Mouse (Mus musculus) cerebellum, postnatal 14 days (tissue): ENCODE measurements around the gene Pdhb.

Source experiments
- DNase-seq, 2 experiments: peaks; one replicate each; pipeline ENCODE4 v3.0.0; 2021; ENCODE audit warnings: mixed read lengths in 2 of 2

The Pdhb gene

DNA sequence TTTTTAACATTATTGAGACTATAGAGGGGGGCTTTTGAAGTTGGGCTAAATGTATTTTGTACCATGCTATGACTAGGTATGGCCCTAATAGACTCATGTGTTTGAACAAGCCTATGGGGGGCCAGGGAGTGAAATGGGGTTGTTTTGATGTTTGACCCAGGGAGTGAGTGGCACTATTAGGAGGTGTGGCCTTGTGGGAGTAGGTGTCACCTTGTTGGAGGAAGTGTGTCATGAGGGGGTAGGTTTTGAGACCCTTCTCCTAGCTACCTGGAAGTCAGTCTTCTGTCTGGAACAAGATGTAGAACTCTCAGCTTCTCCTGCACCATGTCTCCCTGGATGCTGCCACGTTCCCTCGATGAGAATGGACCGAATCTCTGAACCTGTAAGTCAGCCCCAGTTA is 17.7 kb upstream of the Pdhb start:
- DNase-seq = no peak

DNA sequence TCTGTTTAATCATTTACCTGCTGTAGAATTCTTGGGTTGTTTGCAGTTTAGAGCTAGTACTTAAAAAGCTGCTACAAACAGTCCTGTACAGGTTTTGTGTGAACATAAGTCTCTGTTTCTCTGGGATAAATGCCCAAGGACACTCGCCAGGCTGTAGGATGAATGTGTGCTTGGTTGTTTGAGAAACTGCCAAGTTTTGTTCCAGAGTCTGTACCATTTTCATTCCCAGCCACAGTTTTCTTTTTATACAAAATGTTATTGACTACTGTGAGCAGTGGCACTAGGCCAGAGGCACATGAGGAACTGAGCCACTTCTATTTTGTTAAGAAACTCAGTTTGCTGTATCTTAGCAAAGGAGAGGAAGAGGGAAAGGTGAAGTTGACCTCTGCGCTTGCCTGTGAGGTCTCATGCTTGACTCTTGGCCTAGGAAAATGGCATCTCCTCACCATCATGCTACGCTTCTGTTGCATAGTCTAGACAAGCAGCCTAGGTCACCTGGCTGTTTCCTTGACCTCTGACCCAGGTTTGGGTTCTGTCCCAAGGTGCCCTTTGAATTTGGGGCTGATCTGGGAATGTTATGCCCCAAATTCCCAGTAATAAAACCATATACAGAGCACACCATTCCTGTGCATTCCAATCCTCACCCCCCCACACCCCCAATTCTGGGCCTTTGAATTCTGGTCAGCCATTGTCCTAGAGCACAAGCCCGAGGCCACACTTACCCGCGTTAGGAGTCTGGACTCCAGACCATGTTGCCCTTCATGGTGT is 13.6 kb upstream of the Pdhb start:
- DNase-seq = no peak

DNA sequence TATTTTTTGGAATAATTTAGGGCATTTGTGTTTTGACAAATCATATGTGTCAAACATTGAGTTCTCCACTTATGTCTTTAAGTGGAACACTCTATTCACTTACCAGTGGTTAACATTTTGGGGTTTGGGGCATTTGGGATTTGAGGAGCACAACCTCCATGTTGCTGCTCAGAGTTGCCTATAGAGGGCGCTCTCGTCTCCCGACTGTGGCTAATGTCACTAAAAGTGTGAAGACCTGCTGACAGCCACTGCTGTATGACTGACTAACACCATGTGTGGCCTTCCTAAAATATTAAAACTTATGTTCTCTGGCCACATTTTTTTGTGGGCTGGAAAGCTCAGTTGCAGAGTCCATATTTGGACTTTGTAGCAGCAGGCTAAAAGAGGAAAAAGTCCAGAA is 10.5 kb upstream of the Pdhb start:
- DNase-seq = no peak

DNA sequence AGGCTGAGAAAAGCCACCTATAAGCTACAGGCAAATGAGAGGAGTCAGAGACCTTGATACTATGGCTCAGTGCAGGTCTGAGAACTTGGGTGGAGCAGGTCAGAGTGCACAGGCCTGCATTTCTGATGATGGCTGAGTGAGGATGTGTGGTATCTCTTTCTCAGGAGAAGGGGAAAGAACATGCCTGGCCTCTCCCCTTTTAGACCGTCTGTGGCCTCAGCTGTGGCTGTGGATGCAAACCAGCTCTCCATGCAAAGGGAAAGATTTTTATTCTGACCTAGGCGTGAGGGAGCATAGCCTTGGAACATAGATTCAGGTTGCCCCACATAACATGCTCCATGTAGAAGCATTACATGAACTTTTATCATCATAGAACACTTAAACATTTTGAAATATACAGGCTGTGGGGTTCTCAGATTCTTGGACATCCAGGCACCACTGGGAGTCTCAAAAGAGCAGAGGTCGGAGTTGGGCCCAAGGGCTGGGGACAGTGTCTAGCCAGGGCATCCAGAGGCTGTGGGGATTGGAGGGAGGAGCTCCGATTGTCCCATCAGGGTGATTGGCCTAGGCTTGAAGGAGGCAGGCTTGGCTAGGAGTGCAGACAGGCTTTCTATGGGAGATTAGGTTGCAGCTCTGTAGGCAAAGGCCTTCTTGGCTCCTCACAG is 7.7 kb upstream of the Pdhb start:
- no peak for DNase-seq

DNA sequence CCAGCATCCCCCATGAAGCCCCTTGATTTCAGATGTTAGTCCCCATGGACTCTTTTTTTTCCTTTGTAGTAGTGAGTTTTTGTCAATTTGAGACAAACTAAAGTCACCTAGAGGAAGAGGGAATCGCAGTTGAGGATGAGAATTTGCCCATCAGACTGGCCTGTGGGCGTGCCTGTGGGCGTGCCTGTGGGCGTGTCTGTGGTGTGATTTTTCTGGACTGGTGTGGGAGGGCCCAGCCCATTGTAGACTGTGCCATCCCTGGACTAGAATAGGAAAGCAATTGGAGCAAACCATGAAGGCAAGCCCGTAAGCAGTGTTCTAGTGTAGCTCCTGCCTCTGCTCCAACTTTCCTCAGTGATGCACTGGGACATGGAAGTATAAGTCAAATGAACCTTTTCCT is 3.4 kb upstream of the Pdhb start:
- DNase-seq = no peak

DNA sequence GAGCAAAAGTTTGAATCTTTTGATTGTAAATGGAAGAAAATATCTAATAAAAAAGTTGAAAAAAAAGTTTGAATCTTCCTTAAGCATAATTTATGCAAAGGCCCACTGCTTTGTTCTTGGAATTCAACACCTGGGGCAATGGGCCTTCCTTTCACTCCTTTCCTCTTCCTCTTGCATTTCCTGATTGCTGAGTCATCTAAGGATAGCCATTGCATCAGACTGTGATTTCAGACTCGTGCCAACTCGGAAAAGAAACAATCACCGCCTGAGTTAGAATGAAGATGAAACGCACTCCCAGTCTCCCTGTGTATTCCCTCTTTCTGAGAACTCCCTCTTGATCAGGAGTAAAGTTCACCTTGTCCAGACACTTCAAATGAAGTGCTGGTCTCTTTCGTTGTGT is 1.8 kb upstream of the Pdhb start:
- no peak for DNase-seq

DNA sequence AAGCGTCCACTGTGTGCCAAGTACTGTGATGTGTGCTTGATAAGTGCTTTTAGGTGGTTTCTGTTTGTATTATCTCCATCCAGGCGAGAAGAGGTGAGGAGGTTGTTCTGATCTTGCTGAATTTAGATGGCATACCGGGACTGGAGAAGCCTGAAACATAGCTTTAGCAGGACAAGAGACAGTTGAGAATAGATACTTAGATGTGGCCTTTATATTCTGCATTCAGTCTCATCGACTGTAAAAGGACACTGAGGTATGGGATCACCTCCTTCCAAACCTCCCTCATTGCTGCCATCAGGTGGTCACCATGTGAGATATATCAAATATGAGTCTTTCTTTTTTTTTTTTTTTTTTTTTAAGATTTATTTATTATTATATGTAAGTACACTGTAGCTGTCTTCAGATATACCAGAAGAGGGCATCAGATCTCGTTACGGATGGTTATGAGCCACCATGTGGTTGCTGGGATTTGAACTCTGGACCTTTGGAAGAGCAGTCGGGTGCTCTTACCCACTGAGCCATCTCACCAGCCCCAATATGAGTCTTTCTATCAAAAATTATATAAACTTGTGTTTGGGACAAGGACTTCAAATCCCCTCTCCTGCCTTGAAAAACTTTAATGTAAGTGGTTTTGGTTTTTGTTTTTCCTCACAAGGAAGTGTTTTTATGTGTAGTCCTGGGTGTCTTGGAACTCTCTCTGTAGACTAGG is 871 bp upstream of the Pdhb start:
- peak; percentile 68 to 72 for DNase-seq

DNA sequence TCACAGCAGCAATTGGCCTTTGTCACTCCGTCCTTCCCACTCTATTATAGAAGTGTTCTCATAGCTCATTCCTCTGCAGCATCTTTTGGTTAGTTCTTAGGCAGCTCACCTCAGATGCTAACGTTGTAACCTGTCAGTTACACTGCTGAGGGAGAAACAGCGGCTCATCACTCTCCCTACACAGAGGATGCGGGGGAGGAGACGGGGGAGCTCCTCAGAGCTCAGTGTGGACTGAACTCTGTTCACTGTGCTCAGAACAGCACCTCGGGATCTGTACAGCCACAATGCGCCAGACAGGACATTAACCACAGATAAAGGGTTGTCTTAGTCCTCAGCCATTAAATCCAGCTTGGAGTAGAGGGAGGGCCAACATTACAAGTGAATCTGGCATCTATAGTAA is 8.4 kb downstream of the Pdhb start:
- DNase-seq = no peak

DNA sequence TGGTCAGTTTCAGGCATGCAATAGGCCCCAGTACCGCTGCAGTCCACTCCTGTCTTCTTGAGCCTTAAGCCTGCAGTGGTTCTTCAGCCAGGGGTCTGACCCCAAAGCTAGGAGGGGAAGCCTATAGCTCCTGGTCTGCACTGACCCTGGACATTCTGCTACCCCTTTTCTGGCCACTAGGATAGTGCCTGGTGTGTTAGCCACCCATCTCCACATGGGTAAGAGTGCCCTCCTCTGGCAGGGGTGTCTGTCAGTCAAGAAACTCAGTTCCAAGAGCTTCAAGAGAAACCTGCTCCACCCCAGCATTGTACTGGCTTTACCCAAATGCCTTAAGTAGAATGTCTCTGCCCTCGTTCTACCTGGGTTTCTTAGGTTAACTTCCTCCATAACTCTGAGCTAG is 11.0 kb downstream of the Pdhb start:
- DNase-seq = peak in 1 of 2 experiments; percentile 43

DNA sequence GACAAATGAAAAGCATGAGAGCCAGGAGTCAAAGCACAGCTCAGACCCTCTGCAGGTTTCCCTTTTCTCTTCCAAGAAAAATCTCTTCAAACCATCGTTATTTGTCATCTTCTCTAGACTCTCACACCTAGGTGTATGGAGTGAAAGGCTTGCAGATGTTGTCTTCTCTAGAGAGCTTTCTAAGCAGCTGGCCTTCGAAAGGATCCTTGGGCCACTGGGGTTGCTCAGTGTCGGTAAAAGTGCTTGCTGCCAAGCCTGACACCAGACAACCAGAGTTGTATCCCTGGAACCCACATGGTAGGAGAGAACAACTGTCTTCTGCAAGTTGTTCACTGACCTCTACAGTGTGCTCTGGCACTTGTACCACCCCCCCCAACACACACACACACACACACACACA is 13.7 kb downstream of the Pdhb start:
- no peak for DNase-seq

DNA sequence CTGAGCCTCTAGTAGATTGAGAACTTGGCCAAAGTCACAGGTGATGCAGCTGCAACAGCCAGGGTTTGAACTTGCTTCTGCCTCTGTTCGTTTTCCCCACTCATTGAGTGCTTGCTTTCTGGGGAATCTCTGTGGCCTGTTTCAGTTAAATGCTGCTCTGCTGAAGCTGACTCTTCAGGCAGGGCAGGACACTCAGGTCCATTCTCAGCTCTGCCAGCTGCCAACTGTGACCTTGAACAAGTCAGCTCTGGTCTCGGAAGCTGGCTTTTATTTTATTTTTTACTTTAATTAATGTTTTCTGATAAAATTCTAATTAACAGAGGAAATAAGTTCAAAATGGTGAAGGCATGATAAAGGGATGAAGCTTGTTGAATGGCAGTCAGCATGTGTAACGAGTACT is 14.1 kb downstream of the Pdhb start:
- DNase-seq = no peak

DNA sequence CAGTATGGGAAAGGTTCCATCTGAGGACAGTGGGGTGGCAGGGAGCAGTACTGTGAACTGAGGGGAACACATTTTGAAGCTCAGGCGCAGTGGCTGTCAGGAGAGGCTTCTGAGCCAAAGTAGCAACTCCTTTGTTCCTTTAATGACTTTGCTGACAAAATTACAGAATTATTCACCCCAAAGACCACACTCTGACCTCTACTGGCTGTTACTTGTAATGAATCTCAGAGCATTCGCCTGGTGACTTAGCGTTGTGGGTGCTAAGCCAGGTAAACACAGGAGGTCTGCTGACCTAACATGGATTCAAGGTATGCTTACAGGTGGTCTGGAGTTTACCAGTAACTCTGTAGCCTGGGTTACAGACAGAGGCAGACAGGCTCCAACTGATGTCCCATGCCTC is 15.9 kb downstream of the Pdhb start:
- DNase-seq = peak in 1 of 2 experiments; percentile 9

DNA sequence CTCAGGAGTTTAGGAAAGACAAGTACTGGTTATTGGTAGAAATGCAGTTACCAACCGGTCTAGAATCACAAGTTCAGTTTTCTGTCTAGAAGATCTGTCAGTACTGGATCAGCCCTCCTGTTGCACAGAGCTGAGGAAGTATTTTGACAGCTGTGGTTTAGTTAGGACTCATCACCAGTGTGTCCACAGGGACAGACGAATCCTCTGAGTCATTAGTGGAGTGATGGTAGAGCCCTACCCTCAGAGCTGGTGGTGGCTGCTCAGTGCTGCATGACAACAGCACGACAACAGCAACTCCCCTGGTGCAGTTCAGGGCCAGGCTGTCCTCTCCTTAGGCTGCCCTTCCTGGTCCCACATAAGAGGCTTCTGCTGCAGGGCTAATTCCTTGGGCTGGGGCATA is 18.8 kb downstream of the Pdhb start:
- DNase-seq = no peak

DNA sequence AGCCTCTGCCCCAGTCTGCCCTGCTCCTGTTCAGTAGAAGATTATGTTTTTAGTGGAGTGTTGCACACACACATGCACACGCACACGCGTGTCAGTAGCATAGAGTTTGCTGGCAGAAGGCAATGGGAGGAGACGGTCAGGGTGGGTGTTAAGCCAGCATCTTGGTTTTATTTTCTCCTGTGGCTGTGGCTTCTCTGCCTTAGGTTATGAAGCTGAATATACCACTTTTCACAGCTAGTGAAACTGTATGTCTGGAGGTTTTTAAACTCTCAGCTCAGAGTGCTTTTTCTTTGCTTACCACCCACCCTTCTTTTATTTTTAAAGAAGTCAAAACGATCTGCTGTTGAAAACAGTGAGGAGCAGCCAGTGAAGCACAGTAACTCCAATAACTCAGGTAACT is 21.1 kb downstream of the Pdhb start:
- no peak for DNase-seq

DNA sequence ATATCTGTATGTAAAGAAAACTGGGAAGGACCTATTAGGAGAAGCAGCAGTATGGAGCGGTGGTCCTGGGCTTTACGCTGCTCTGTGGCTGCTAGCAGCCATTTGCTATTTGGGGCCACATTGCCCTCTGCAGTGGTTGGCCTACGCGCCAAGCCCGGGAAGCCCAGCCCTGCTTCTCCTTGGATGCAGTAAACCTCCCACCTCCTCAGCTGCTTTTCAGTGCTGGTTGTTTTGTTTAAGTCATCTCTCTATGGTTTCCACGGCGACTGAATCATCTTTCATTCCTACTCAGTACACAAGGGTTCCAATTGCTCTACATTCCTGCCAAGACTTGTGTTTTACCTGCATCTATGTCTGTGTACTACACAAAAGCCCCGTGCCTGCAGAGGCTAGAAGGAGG is 24.0 kb downstream of the Pdhb start:
- DNase-seq = no peak

DNA sequence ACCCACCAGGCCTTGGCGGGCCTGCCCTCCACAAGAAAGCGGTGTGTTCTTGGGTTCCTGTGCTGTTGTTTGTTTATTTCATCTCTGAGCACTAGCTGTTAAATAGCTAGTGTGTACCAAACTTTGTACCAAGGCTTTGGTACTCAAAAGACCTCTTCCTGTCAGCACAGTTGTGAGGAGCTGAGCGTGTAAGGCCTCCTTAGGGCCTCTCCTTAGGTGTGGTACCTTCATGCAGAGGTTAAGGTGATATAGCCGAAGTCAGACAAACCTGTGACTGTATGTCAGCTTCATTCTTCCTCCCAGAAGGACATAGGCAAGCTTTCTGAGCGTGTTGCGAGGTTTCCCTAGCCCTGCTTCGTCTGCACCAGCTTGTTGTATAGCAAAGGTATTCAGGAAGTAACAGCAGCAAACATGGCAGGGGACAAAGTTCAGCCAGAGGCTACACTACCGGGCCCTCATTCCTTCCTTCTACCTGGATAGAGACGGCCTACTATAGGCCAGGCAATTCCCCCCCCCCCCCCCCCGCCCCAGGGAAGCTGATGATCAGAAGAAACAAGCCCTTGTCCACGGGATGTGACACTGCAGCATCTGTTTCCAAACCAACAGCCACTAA is 26.1 kb downstream of the Pdhb start:
- DNase-seq = no peak

DNA sequence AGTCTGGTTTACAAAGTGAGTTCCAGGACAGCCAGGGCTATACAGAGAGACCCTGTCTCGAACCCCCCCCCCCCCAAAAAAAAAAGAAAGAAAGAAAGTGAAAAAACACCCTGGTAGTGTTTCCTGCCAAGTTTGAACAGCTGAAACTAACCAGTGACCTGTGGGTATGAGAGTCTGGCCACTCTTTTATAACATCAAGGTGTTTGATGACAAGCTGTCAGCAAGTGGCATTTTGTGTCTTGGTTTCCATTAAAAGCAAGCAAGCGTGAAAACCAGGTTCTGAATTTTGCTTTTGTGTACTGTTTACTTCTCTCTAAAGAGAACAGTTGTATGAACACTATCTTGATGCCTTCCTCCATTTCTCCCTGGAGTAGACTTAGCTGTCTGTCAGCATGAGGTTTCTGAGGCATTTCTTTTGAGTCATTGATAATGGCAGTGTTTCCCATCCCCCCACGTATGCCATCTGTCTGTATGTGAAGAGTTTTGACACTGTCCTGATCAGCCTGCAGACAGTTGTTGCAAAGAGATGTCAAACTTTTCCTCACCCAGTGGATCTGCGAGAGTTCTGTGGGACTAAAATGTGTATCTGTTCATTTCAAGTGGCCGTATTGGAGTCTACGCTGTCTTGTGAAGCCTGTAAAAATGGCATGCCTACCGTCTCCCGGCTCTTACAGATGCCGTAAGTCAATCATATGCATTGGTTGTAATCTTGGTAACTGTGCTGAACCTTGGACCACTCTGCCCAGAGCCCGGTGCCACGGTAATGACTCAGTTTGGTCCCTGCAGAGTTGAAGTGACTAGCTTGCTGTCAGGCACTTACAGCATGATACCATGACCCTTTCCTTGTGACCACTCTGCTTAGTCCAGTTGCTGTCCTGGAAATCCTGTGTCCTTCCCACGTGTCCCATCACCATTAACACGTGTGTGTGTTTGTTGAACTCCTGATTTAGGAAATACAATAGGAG is 26.9 kb downstream of the Pdhb start:
- DNase-seq = no peak

DNA sequence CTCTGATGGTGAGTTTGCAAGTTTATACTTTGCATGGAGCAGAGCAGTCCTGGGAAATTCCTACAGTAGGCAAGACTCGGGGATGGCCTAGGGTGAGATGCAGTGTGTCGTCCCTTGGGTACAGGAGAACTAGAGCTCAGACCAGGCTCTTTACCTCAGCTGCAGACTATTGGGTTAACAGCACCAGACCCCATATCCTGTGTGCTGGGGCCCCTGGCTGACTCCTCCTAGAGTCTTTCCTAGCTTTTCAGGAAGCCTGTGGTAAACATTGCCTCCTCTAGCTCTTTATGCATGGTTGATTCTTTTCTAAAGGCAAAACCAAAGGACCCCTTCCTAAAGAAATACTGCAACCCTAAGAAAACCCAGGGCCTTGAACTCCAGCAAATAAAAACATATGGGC is 31.7 kb downstream of the Pdhb start:
- no peak for DNase-seq

DNA sequence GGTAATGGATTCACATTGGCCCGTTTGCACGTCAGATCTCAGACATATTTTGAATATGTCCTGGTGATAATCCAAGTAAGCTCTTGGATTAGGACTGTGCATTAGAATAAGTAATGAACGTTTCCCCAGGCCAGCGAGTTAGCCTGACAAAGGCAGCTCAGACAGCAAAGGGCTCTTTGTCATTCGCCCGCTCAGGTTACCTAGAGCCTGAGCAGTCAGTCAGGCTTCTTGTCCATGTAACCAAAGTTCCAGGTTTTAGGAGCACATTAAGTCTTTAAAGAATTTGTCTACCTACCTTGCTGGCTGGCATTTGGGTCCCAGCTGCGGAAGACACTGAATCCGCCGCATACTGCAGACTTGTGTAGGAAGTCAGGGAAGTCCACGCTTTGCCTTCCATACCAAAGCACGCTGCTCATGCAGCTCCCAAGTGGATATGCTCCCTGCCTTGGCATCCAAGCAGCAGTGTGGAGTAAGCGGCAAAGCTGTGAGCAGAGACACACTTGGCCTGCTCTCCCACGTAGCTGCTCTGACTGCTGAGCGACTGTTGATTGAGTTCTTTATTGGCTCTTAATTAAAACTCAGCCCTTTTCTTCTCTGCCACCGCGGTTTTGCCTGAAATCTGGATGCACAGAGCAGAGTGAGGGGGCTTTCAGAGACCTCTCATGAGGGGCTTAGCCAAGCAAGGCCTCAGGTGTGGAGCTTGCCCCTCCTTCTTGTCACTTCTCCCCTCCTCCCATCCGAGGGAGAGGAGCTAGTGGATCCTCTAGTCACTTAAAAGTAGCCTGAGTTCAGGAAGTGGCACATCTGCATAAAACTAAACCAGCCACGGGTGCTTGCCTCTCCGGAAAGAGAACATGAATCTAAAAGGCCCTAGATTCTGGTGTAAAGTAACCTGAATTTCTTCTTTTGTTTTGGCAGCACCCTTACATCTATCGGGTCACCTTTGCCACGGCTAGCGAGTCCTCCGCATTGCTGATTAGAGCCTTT is 32.8 kb downstream of the Pdhb start:
- DNase-seq = no peak

DNA sequence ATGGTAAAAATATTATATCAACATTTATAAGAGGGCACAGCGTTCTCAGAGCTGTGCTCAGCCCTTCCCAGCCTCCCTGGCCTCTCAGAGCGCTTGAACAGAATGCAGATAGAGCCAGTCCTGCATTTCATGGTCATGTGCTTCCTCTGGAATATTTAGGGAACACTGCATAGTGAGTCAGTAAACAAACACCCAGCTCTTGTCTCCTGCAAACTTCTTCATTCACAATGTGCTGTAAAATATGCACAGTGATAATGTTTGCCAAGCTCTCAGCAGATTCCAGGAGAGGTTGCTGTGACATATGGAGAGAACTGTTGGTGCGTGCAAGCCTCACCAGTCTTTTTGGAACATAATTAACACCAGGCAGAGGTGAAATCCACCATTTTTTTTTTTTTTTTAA is 37.7 kb downstream of the Pdhb start:
- peak in 1 of 2 experiments; percentile 37 for DNase-seq

DNA sequence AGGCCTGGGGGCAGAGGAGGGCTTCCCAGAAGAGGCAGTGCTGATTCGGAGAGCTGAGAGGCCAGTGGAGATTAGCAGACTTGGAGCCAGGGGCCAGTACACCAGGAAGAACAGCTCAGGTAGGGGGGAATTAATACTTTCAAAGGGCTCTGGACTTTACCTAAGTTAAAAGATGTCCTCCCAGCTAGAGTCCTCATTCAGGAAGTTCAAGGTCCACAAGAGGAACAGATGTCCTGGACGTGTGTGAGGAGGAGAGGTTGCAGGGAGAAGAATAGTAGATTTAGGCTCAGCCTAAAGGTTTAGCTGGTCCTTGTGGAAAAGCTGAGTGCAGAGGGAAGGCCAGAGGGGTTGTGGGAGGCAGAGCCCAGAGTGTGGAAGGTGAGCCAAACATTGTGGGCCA is 38.6 kb downstream of the Pdhb start:
- no peak for DNase-seq
